Mouse (Mus musculus): ENCODE measurements around the gene Slc37a2.
A peak's percentile ranks its signal among the peaks of the same experiment; 100 is the strongest.
"Not testable (repeated sequence)": the region's sequence is repeated elsewhere in the genome, so short reads cannot be mapped to it uniquely, and the experiment has no call there.

The Slc37a2 gene

GRCm38 (mm10) chr9:37255149-37255888, at the start of gene Slc37a2:
Slc37a2 (minus strand) TSS chr9:37255738.
- peak; percentile 43 for DNase-seq (ENCODE audit: low read depth, low spot score)

- no peak for DNase-seq (ENCODE audit: low read depth, low spot score)
Observed at GRCm38 (mm10) chr9:37301720-37302119, 46.2 kb upstream of the Slc37a2 start.

DNA sequence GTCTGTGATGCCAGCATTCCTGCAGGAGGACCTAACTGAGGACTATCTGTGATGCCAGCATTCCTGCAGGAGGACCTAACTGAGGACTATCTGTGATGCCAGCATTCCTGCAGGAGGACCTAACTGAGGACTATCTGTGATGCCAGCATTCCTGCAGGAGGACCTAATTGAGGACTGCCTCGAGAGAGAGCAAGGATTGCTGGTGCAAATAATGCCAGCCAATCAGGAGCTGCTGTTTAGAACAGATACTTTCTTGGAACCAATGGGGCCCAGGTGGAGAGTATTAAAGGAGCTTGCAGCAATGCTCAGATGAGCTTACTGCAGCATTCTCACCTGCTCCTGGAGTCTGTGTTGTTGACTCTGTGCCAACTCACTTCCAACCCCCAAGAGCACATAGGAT, 45.0 kb upstream of the Slc37a2 start:
- not testable (repeated sequence) for DNase-seq (ENCODE audit: low read depth, low spot score)

DNA sequence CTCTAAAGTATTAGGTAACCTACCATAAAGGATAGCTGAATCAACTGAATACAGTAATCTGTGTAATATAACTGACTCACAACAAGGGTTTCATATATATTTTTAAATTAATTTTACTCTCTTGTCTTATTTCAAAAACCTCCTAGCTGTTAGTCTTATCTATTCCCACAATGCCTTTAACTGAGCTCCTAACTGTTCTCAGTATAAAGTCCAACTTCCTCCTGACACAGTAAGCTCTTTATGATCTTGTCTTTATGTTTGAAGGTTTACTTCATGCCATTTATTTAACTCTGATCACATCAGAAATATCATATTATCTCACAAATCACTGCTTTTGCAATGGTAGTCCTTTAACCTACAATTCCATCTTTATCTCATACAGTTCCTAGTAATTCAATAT, 40.0 kb upstream of the Slc37a2 start:
- DNase-seq (ENCODE audit: low read depth, low spot score): no peak

GRCm38 (mm10) chr9:37266622-37267021, 11.1 kb upstream of the Slc37a2 start:
- DNase-seq (ENCODE audit: low read depth, low spot score): no peak

DNA sequence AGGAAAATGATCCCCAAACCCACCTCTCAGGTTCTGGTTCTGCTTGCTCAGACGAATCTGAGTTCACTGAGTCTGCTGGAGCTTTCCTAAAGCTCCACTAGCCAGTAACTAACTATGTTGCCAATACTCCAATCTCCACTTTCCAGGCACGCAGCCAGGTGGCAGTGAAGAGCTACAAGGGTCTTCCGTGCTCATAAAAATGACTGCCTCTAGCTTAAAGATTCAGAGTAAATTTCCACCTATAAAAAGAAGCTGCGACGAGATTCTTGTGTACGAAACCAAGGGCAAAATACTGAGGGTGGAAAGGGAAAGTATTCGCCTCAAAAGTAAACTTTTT, 319 bp upstream of the Slc37a2 start:
- DNase-seq (ENCODE audit: low read depth, low spot score): peak; percentile 49

DNA sequence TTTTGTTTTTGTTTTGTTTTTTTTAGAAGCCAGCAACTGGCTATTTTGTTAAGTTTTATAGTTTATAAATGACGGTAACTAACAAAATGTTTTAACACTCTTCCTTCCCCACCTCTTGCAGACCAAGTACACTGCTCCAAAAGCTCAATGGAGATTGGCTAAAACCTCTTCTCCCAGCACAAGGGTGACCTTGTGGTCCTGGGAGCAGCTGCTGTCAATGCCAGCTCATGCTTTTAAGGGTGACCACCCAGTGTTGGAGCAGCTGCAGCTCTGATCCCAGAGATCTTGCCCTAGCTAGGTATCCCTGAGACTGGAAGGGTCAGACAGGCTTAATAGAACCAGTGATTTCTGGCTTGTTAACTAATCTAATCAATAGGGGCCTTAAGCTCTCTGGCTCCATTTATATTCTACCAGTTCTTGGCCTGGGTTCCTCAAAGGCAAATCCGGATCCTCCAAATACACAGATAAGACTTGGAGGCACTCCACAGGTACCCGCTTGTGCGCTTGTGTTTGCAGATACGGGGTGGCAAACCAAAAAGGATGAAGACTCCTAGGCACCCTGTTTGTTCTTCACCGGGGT, 917 bp downstream of the Slc37a2 start:
- no peak for DNase-seq (ENCODE audit: low read depth, low spot score)

GRCm38 (mm10) chr9:37250631-37251030, 4.9 kb downstream of the Slc37a2 start:
- DNase-seq (ENCODE audit: low read depth, low spot score): no peak

DNA sequence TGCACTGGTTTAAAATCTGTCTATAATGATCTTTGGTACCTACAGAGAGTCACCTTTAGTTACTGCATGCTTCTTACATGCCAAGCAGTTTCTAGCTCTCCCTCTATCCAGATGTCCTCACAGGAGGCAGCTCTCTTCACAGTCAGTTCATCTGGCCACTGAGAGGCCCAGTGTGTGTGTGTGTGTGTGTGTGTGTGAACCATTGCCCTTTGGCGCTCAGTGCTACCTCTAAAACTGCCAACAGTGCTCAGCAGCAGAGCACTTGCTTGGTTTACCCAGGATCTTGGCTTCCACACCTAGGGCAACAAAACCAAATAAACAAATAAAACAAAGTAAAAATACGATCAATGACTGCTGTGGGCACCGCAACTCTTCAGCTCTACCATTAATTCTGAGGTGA, 5.6 kb downstream of the Slc37a2 start:
- no peak for DNase-seq (ENCODE audit: low read depth, low spot score)

- no peak for DNase-seq (ENCODE audit: low read depth, low spot score)
Observed at GRCm38 (mm10) chr9:37248381-37248906, 7.1 kb downstream of the Slc37a2 start.

- no peak for DNase-seq (ENCODE audit: low read depth, low spot score)
Observed at GRCm38 (mm10) chr9:37247429-37247828, 8.1 kb downstream of the Slc37a2 start.

GRCm38 (mm10) chr9:37245810-37246209, 9.7 kb downstream of the Slc37a2 start:
- no peak for DNase-seq (ENCODE audit: low read depth, low spot score)

DNA sequence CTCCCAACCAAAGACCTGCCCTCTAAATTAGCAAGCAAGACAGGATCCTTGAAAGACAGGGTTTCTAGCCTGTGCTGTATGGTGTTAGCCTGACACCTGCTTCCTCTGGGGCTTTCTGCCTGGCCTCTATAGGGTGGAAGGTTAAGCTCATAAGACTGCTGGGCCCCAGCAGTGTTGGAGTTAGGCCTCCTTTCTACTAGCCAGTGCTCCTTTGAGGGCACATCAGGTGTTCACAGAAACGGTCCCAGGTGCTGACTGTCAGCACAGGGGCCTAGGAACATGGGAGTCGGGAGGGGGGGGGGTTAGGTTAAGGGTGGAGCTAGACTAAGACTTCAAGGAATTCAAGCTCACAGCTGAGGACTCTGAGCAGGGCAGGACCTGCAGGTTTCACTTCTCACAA, 10.1 kb downstream of the Slc37a2 start:
- no peak for DNase-seq (ENCODE audit: low read depth, low spot score)

- no peak for DNase-seq (ENCODE audit: low read depth, low spot score)
Observed at GRCm38 (mm10) chr9:37244600-37244999, 10.9 kb downstream of the Slc37a2 start.

GRCm38 (mm10) chr9:37242764-37243163, 12.8 kb downstream of the Slc37a2 start:
- DNase-seq (ENCODE audit: low read depth, low spot score): no peak

- DNase-seq (ENCODE audit: low read depth, low spot score): no peak
Observed at GRCm38 (mm10) chr9:37235951-37236737, 19.4 kb downstream of the Slc37a2 start.

GRCm38 (mm10) chr9:37232201-37233195, 23.0 kb downstream of the Slc37a2 start:
- DNase-seq (ENCODE audit: low read depth, low spot score): no peak

DNA sequence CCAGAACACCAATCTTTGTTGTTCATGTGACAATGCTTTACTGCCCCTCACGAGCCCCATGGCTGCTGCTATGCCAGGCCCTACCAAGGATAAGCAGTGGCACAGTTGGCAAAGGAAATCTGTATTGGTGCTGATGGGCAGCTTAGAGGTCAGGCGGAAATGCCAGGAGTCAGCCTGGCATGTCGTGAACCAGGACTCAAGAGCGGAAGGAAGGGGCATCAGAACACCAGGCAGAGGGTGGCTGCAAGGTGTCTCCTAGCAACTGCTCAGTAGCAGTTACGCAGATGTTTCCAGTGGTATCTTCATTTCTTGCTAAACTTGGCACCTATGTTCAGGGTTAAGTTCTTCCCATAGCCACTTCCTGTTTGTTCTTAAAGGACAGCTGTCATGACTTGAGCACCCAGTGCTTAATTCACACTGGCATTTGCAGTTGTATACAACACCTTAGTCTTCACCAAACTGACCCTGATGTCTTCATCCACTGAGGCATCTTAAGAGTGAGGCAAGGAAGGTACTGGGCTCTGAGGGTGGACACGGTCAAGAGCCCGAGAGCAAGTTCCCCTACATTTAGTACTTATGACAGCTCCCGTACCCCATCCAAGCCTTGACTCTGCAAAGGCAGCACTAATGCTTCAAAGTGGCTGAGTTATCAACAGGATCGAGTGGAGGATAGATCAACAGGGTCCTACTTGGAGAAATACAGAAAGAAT, 24.9 kb downstream of the Slc37a2 start:
- no peak for DNase-seq (ENCODE audit: low read depth, low spot score)

- peak; percentile 47 for DNase-seq (ENCODE audit: low read depth, low spot score)
Observed at GRCm38 (mm10) chr9:37229880-37230325, 25.6 kb downstream of the Slc37a2 start.

DNA sequence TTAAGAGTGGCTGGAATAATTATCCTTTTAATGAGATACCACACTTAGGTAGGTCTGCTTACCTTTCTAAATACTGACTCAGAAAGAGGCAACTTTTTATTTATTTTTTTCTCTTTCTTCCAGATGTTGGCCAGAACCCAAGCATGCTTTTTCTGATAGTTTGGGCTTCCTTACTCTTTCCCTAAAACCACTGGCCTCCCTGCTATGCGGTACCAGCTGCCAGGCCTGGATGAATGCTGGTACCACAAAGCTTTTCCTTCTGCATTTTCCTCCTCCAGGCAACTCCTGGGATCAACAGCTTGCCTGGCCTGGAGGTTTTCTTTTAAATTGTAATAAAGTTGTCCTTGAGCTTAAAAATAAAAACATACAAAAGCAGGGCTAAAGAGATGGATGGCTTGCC, 30.0 kb downstream of the Slc37a2 start:
- no peak for DNase-seq (ENCODE audit: low read depth, low spot score)

DNA sequence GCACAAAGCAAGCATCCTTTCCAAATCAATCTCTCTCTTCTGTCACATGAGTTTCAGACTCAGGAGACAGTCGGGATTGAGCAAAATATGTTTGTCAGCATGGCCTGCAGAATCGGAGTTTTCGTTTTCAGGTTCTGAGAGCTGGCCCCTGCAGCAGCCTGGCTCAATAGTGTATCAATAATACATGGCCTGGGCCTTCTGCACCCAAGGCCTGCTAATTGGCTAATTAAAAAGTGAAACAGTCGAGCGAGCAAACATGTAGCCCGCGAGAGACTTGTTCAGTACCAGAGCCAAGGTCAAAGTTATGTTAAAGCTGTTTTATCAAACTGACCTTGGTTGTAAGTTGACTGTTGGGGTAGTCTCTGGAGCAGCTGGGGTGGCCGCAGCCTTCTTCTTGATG, 34.8 kb downstream of the Slc37a2 start:
- no peak for DNase-seq (ENCODE audit: low read depth, low spot score)
